Mouse (Mus musculus): ENCODE results near the gene Fbxo44. TPM values are rescaled to one million over a fixed set of nuclear protein-coding genes. Genes with fewer than 3 reads are reported as not detected.
"Not testable (repeated sequence)": the region's sequence is repeated elsewhere in the genome, so short reads cannot be mapped to it uniquely, and the experiment has no call there.

The Fbxo44 gene
- total RNA-seq, 1 experiment from 2014 or later, result 0.93 TPM

DNA sequence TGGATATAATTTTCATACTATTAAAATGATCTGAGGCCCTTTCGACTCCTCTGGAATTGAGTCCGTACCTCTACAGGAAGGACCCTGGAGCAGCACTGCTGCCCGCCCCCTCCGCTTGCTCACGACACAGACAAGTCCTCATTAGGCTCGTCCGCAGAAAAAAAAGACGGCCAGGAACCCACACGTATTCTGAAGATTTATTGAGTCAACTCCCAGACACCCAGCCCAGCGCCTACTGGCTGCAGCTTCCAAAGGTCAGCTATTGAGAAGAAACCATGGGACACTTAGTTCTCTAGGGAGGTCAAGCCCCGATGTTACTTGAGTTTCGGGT lies 20.6 kb downstream of the Fbxo44 start:
- ATAC-seq (ENCODE audit: extremely low read depth, insufficient number of reproducible peaks, low FRiP score, poor library complexity, severe bottlenecking), result 0 out of 2 replicates have a peak, but pooled peaks have one; percentile 1

DNA sequence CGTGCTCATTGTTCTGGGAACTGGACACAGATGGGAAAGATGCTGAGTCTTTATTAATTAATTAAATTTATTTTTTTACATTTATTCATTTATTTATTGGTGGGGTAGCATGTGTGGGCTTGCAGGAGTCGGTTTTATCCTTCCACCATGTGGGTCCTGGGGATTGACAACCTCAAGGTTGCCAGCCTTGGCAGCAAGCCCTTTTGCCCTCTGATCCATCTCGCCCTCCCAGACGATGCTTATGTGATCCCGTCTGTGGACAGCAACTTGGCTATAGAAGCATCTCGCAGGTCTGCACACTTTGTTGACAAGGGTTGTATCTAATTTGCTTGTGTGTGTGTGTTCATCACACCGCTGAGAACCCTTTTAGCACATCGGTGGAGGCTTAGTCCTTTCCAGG lies 22.8 kb downstream of the Fbxo44 start:
- ATAC-seq (ENCODE audit: extremely low read depth, insufficient number of reproducible peaks, low FRiP score, poor library complexity, severe bottlenecking), result no peak

- no peak for ATAC-seq (ENCODE audit: extremely low read depth, insufficient number of reproducible peaks, low FRiP score, poor library complexity, severe bottlenecking)
These were observed 25.3 kb downstream of the Fbxo44 start for GRCm38 (mm10) chr4:148134988-148135387.

GRCm38 (mm10) chr4:148131497-148132081 lies 28.7 kb downstream of the Fbxo44 start:
- no peak for ATAC-seq (ENCODE audit: extremely low read depth, insufficient number of reproducible peaks, low FRiP score, poor library complexity, severe bottlenecking)

DNA sequence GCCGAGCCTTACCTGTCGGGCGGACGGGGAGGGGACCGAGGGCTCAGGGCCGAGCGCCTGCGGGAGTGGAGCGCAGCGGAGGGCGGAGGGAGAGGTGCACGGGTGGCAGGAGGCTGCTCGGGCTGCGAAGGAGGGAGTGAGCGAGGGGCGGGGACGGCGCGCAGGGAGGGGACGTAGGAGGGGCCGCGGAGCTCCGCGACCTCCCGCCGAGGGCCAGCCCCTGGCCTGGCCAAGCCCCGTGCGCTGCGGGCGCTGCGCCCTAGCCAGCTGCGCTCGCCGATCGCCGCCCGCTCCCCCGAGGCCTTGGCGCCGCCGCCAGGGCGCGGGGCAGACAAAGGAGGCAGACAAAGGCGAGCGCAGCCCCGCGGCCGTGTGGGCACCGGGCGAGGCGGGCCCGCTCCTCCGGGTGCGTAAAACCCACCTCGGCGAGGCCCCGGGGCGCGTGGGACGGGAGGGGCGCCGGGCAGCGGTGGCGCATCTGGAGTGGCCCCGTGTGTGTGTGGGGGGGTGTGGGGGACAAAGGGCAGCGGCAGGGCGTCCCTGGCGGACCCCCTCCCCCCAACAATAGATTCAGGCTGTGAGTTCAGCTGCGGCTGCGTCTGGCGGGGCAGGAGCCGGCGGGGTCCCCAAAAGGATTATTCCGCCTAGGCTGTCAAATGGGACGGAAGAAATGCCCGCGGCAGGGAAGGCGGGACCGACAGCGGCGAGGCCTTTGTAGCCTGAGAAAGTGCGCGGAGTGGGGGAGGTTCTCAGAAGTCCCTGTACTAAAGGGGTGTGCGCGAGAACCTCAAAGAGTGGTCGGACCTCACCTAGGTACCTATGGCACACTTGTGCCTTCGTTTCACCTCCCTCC lies 29.5 kb downstream of the Fbxo44 start, which contains the start of gene Draxin:
Gene Draxin (minus strand): TSS at position 138 of the 853 bp plus-strand sequence.
- ATAC-seq (ENCODE audit: extremely low read depth, insufficient number of reproducible peaks, low FRiP score, poor library complexity, severe bottlenecking), result no peak

DNA sequence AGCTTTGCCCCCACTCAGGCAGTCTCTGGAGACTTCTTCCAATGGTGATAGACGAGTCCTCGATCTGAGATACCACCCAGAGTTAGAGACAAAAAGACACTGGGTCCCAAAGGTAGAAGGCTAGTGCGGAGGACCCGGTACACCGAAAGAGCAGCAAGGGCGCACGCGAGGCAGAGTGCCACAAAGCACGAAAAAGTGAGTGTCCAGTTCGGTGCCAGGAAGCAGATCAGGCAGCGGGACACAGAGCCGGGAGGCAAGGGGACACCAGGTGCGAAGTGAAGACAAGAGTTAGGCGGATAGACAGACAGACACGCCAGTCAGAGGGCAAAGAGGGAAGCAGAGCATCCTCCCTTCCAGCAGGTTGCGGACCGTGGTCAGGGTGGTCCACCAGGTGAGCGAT lies 30.1 kb downstream of the Fbxo44 start, which contains the start of gene Mad2l2:
Gene Mad2l2 (plus strand): TSS at position 252 of the 400 bp plus-strand sequence.
- no peak for ATAC-seq (ENCODE audit: extremely low read depth, insufficient number of reproducible peaks, low FRiP score, poor library complexity, severe bottlenecking)

DNA sequence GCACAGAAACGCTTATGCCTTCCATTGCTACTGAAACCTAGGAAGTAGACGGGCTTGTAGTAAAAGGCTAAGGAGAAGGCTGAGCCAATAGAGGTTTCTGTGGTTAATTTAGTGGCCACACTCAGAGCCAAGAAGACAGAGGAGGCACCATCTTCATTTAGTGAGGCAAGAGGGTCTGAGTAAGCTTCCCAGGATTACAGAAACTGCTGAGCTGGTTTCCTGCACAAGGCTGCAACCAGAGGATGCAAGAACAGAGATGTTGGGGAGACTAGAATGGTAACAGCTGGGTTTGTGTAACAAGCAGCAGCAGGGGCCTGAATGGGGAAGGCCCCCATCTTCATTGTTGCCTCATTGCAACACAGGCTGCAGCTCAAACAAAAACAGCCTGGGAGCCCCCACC lies 31.6 kb downstream of the Fbxo44 start:
- no peak for ATAC-seq (ENCODE audit: extremely low read depth, insufficient number of reproducible peaks, low FRiP score, poor library complexity, severe bottlenecking)

GRCm38 (mm10) chr4:148128241-148128640 lies 32.0 kb downstream of the Fbxo44 start:
- no peak for ATAC-seq (ENCODE audit: extremely low read depth, insufficient number of reproducible peaks, low FRiP score, poor library complexity, severe bottlenecking)

GRCm38 (mm10) chr4:148122694-148123066 lies 37.6 kb downstream of the Fbxo44 start:
- ATAC-seq (ENCODE audit: extremely low read depth, insufficient number of reproducible peaks, low FRiP score, poor library complexity, severe bottlenecking), result no peak

- no peak for ATAC-seq (ENCODE audit: extremely low read depth, insufficient number of reproducible peaks, low FRiP score, poor library complexity, severe bottlenecking)
These were observed 38.1 kb downstream of the Fbxo44 start for GRCm38 (mm10) chr4:148121982-148122693.

DNA sequence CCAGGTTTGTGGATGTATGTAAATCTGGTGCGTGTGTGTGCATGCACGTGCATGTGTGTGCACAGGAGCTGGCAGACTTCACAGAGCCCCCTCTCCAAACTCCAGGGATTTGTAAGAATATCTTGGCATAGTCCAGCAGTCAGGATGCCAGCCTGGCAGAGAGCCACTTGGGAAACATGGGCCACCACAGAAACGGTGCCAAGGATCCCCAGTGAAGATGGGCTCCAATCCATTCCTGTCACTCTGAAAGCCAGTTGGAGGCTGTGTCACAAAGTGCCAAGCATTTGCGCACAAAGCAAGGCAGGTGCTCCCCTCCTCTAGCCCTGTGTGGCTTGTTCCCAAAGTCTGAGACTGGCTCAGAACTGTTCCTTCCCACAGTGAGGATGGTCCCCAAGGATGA lies 38.9 kb downstream of the Fbxo44 start:
- no peak for ATAC-seq (ENCODE audit: extremely low read depth, insufficient number of reproducible peaks, low FRiP score, poor library complexity, severe bottlenecking)

- ATAC-seq (ENCODE audit: extremely low read depth, insufficient number of reproducible peaks, low FRiP score, poor library complexity, severe bottlenecking), result no peak
These were observed 39.7 kb downstream of the Fbxo44 start for GRCm38 (mm10) chr4:148120555-148120954.

- not testable (repeated sequence) for ATAC-seq (ENCODE audit: extremely low read depth, insufficient number of reproducible peaks, low FRiP score, poor library complexity, severe bottlenecking)
These were observed 40.7 kb downstream of the Fbxo44 start for GRCm38 (mm10) chr4:148119578-148119977.

GRCm38 (mm10) chr4:148117392-148117791 lies 42.9 kb downstream of the Fbxo44 start:
- no peak for ATAC-seq (ENCODE audit: extremely low read depth, insufficient number of reproducible peaks, low FRiP score, poor library complexity, severe bottlenecking)

GRCm38 (mm10) chr4:148116657-148117056 lies 43.6 kb downstream of the Fbxo44 start:
- no peak for ATAC-seq (ENCODE audit: extremely low read depth, insufficient number of reproducible peaks, low FRiP score, poor library complexity, severe bottlenecking)

DNA sequence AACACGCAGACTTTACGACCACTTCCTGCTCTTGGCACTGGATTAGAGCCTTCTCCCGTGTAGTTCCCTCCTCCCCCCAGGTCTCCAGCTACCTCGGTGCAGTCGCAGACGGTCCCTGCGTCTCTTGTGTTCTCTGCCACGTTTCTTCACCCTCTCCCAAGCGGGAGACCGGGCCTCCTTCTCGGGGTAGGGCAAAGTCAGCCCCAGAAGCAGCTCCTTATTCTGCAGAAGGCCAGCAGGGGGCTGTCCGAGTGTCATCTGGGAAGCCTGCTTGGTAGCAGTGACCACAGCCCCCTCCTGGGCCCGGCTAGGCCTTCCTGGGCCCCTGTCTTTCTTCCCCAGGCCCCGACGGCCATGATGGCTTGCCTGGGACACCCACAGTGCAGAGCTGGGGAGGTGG lies 44.8 kb downstream of the Fbxo44 start:
- no peak for ATAC-seq (ENCODE audit: extremely low read depth, insufficient number of reproducible peaks, low FRiP score, poor library complexity, severe bottlenecking)

- ATAC-seq (ENCODE audit: extremely low read depth, insufficient number of reproducible peaks, low FRiP score, poor library complexity, severe bottlenecking), result peak; percentile 87
These were observed 45.4 kb downstream of the Fbxo44 start for GRCm38 (mm10) chr4:148114758-148115391.

DNA sequence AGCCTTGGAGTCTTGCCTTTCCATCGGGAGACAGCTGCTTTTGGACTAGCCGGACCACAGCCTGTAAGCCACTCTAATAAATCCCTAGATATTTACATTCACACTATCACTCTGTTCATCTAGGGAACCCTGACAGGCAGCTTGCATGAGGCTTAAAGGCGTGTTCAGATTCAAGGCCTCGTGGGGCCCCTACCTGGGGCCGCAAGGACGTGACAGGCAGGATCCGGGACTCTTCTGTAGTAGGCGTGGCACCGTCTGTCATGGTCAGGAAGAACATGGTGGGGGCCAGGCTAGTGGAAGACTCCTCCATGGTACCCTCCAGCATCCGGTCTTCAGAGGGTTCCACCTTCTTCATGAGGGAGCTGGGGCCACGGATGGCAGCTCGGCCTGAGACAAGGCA lies 47.8 kb downstream of the Fbxo44 start:
- ATAC-seq (ENCODE audit: extremely low read depth, insufficient number of reproducible peaks, low FRiP score, poor library complexity, severe bottlenecking), result no peak

DNA sequence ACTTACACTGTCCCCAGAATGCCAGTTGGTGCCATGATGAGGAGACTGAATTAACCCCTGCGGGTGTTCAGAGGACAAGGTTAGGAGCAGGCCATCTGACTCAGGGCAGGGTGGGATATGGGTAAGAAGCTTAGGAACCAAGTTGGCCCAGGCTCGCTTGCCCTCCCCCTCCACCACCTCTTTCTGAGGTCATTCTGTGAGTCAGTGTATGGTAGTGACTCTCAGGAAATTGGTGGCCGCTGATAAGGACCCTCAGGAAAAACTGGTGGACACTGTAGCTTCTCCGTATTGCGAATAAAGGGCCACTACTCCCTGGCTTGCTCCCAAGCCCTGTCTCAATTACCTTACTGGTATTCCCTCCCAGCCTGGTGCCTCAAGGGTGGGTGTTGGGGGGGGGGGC lies 51.1 kb downstream of the Fbxo44 start:
- ATAC-seq (ENCODE audit: extremely low read depth, insufficient number of reproducible peaks, low FRiP score, poor library complexity, severe bottlenecking), result no peak

Data from neutrophil, adult 5-6 weeks (primary cell).